ENCODE assay signal across 10 mouse cellular contexts in genomic region chr7:16755362-16756017, GRCm38 (mm10). TPM values are rescaled to one million over a fixed set of nuclear protein-coding genes. Genes with fewer than 3 reads are reported as not detected.
DNase-seq lines count a peak whose midpoint lies in the region; ATAC-seq and TF ChIP-seq lines count a peak whose summit lies in the region.
"Had no signal": no experiment of that assay in that cellular context is flagged by ENCODE, and none has a peak within 500 bp of the region (broad histone marks: within the 10 kb centered on the region; RNA-seq: fewer than 3 reads in every experiment).

No protein-coding gene starts in this region.

- no peaks in the 10 kb centered on the region for H3K9me3 ChIP-seq in ES-E14 (ENCODE audit: control insufficient read depth, insufficient read depth, low read depth, low read length)
- no peaks in the 10 kb centered on the region for H3K9me3 ChIP-seq in lung, embryonic 14.5 days (ENCODE audit: low read depth, low read length)
- no peaks in the 10 kb centered on the region for H3K9me3 ChIP-seq in midbrain, embryonic 11.5 days (ENCODE audit: control insufficient read depth, low read length)
- H3K9me3 ChIP-seq: neural tube, embryonic 15.5 days had no signal

- no peak for TF ChIP-seq CTCF in lung, embryonic 14.5 days (IDR thresholded peaks at IDR 0.05; ENCODE audit: low read depth)

- peaks cover 5 to 12% of the 10 kb centered on the region in 2 experiments for H3K4me1 ChIP-seq in ES-E14 (ENCODE audit: control insufficient read depth in 2 of 2, insufficient read depth in 2 of 2, low read length in 2 of 2, poor library complexity in 1 of 2)
- H3K4me1 ChIP-seq in lung, embryonic 14.5 days (ENCODE audit: insufficient read depth), result 0 out of 2 replicates have a peak, but pooled peaks cover 2% of the 10 kb centered on the region
- H3K4me1 ChIP-seq in midbrain, embryonic 11.5 days (ENCODE audit: control insufficient read depth, insufficient read depth, low read length), result no peaks in the 10 kb centered on the region
- H3K4me1 ChIP-seq: neural tube, embryonic 15.5 days had no signal

- ATAC-seq in erythroid progenitor cell, adult 5-6 weeks (replicated peaks; ENCODE audit: low FRiP score, poor library complexity, severe bottlenecking), result 0 out of 2 replicates have a peak, but pooled peaks have one; percentile 19
- no peak; the same call in 1 of the 2 replicates for ATAC-seq in lung, embryonic 14.5 days (ENCODE audit: insufficient read depth)
- ATAC-seq in midbrain, embryonic 11.5 days (ENCODE audit: low FRiP score), result no peak

- no peaks in the 10 kb centered on the region for H3K36me3 ChIP-seq in ES-E14 (ENCODE audit: control insufficient read depth, insufficient read depth, low read length, poor library complexity, severe bottlenecking)
- H3K36me3 ChIP-seq in lung, embryonic 14.5 days (ENCODE audit: insufficient read depth), result no peaks in the 10 kb centered on the region
- H3K36me3 ChIP-seq in midbrain, embryonic 11.5 days (ENCODE audit: control insufficient read depth, insufficient read depth, low read length), result no peaks in the 10 kb centered on the region
- H3K36me3 ChIP-seq: neural tube, embryonic 15.5 days had no signal

- 33% methylated on average over 17 of the region's 17 CpGs for WGBS in lung, embryonic 14.5 days
- WGBS in midbrain, embryonic 11.5 days, result 77% methylated on average over 17 of the region's 17 CpGs

- in situ Hi-C loops in ES-E14 (cut with MboI; ENCODE audit: low sequenced_read_pairs in 2 of 2, unreplicated experiment in 2 of 2), result no loop called here

- intact Hi-C loops in heart, postnatal 36 days (cut with DNase I), result no loop called here

- no peaks in the 10 kb centered on the region for H3K27me3 ChIP-seq in lung, embryonic 14.5 days (ENCODE audit: insufficient read depth, low read length)
- H3K27me3 ChIP-seq in midbrain, embryonic 11.5 days (ENCODE audit: control insufficient read depth, insufficient read depth, low read length), result no peaks in the 10 kb centered on the region
- H3K27me3 ChIP-seq: neural tube, embryonic 15.5 days had no signal

- DNase-seq in ES-E14 (ENCODE audit: low read depth, low spot score), result no peak
- DNase-seq in heart, postnatal 36 days, result peak; percentile 40 to 48
- DNase-seq in lung, embryonic 14.5 days, result peak; percentile 57
- no peak for DNase-seq in right cerebral cortex, adult 18-20 months
- no peak for DNase-seq in midbrain, embryonic 11.5 days (ENCODE audit: low spot score, missing footprints)
- DNase-seq in cerebellum, adult 9-11 months, result no peak

- peak overlapping the region; percentile 12 to 17; a peak in 2 of 4 replicates for H3K4me3 ChIP-seq in ES-E14 (ENCODE audit: insufficient read depth in 1 of 2, low read depth in 1 of 2, low read length in 2 of 2, poor library complexity in 1 of 2, severe bottlenecking in 1 of 2)
- no peak overlapping the region for H3K4me3 ChIP-seq in lung, embryonic 14.5 days (ENCODE audit: low read depth, low read length)
- H3K4me3 ChIP-seq in midbrain, embryonic 11.5 days (ENCODE audit: low read depth, low read length), result no peak overlapping the region
- H3K4me3 ChIP-seq: neural tube, embryonic 15.5 days had no signal

- 0 out of 2 replicates have a peak overlapping the region, but pooled peaks have one; percentile 35 for H3K27ac ChIP-seq in ES-E14 (ENCODE audit: insufficient read depth, low read depth, low read length, poor library complexity, severe bottlenecking)
- no peak overlapping the region for H3K27ac ChIP-seq in lung, embryonic 14.5 days (ENCODE audit: low read depth)
- H3K27ac ChIP-seq in midbrain, embryonic 11.5 days (ENCODE audit: low read depth, low read length), result no peak overlapping the region
- H3K27ac ChIP-seq: neural tube, embryonic 15.5 days had no signal

- H3K9ac ChIP-seq in ES-E14 (ENCODE audit: insufficient read depth, low read depth, low read length, poor library complexity, severe bottlenecking), result peak overlapping the region; percentile 41
- H3K9ac ChIP-seq in lung, embryonic 14.5 days, result no peak overlapping the region
- no peak overlapping the region for H3K9ac ChIP-seq in midbrain, embryonic 11.5 days (ENCODE audit: low read length)
- H3K9ac ChIP-seq: neural tube, embryonic 15.5 days had no signal

- no peak overlapping the region for H3K4me2 ChIP-seq in lung, embryonic 14.5 days
- H3K4me2 ChIP-seq in midbrain, embryonic 11.5 days, result no peak overlapping the region
- H3K4me2 ChIP-seq: neural tube, embryonic 15.5 days had no signal

TF ChIP-seq in ES-E14, 5 proteins besides CTCF, POLR2A, EP300 and RAD21:
- TF ChIP-seq CHD2 (IDR thresholded peaks at IDR 0.05; ENCODE audit: low read depth, low read length), result no peak
- no peak for TF ChIP-seq MAFK (IDR thresholded peaks at IDR 0.05; ENCODE audit: insufficient read depth, low read depth, low read length)
- no peak for TF ChIP-seq ZNF384 (IDR thresholded peaks at IDR 0.05; ENCODE audit: low read depth, low read length)

RNA-seq across cellular contexts. Expression of gene Ap2s1, which starts 17.3 kb away (rescaled TPM):
- 188 and 227 TPM in 2 replicates for total RNA-seq in ES-E14 (2012; rRNA removed)
- 74.2 and 106 TPM in 2 replicates for total RNA-seq in erythroid progenitor cell, adult 5-6 weeks (2015; ENCODE audit: low replicate concordance)
- 27.9 and 47.0 TPM in 2 replicates for total RNA-seq in erythroid progenitor cell, adult 5-6 weeks (2017; ENCODE audit: low replicate concordance)
- 10 to 100 TPM; 80.0 to 81.8 TPM for total RNA-seq in heart, postnatal 36 days (2021)
- 287 and 295 TPM in 2 replicates for polyA plus RNA-seq in lung, embryonic 14.5 days (2014; fragmentation: Nextera tagmentation; extraction: Ambion mirVana)
- 277 and 300 TPM in 2 replicates for polyA plus RNA-seq in midbrain, embryonic 11.5 days (2014; fragmentation: Nextera tagmentation; extraction: Ambion mirVana)

RNA-seq across cellular contexts. Expression of gene Slc1a5, which starts 25.6 kb away (rescaled TPM):
- 72.0 and 156 TPM in 2 replicates for total RNA-seq in ES-E14 (2012; rRNA removed)
- 596 and 609 TPM in 2 replicates for total RNA-seq in erythroid progenitor cell, adult 5-6 weeks (2015; ENCODE audit: low replicate concordance)
- total RNA-seq in erythroid progenitor cell, adult 5-6 weeks (2017; ENCODE audit: low replicate concordance), result 412 and 455 TPM in 2 replicates
- total RNA-seq in heart, postnatal 36 days (2021), result 10 to 100 TPM; 21.3 to 22.8 TPM
- polyA plus RNA-seq in lung, embryonic 14.5 days (2014; fragmentation: Nextera tagmentation; extraction: Ambion mirVana), result 32.6 and 35.7 TPM in 2 replicates
- polyA plus RNA-seq in midbrain, embryonic 11.5 days (2014; fragmentation: Nextera tagmentation; extraction: Ambion mirVana), result 20.7 and 23.2 TPM in 2 replicates

RNA-seq across cellular contexts. Expression of gene Ceacam9, which starts 33.8 kb away (rescaled TPM):
- total RNA-seq in ES-E14 (2012; rRNA removed), result 0.22 TPM in 1 of 2 replicates, not detected in the other
- not detected in 2 replicates for total RNA-seq in erythroid progenitor cell, adult 5-6 weeks (2015; ENCODE audit: low replicate concordance)
- total RNA-seq in erythroid progenitor cell, adult 5-6 weeks (2017; ENCODE audit: low replicate concordance), result not detected in 2 replicates
- not detected for total RNA-seq in heart, postnatal 36 days (2021)
- polyA plus RNA-seq in lung, embryonic 14.5 days (2014; fragmentation: Nextera tagmentation; extraction: Ambion mirVana), result not detected in 2 replicates
- not detected in 2 replicates for polyA plus RNA-seq in midbrain, embryonic 11.5 days (2014; fragmentation: Nextera tagmentation; extraction: Ambion mirVana)
- total RNA-seq: megakaryocyte, adult 5-6 weeks had no signal
- polyA plus RNA-seq: large intestine, adult 2 months had no signal

Comparison
In these comparisons a context has a peak if more than half of its experiments do, and no peak if none do; other contexts are left out.
1. DNase-seq: peak in heart, postnatal 36 days (2 of 2) and lung, embryonic 14.5 days (single experiment); none in ES-E14 (single experiment), right cerebral cortex, adult 18-20 months (single experiment), midbrain, embryonic 11.5 days (single experiment) and cerebellum, adult 9-11 months (single experiment).
2. H3K4me3 ChIP-seq: peak in ES-E14 (2 of 2); none in lung, embryonic 14.5 days (single experiment) and midbrain, embryonic 11.5 days (single experiment).